Mouse (Mus musculus) small intestine, adult 2 months (tissue): ENCODE measurements around the gene Ccdc92b.

Experiments
- CTCF ChIP-seq: fragments of 200-500 bp; IDR thresholded peaks from 2 replicates; pipeline ENCODE4 v1.5.1; 2012; ENCODE audit warnings: low read depth, mild to moderate bottlenecking, control low read depth, inconsistent platforms, low read length, moderate library complexity, mixed read lengths; ENCODE audit not compliant: insufficient replicate concordance, insufficient read length; ENCODE audit errors: extremely low read depth
- POLR2A ChIP-seq: fragments of 200-500 bp; IDR thresholded peaks from 2 replicates; pipeline ENCODE4 v1.6.1; 2012; ENCODE audit warnings: low read depth, mild to moderate bottlenecking, control low read depth, inconsistent platforms, low read length, moderate library complexity

- TF ChIP-seq CTCF, result no peak
- no peak for TF ChIP-seq POLR2A
These were observed 28.6 kb downstream of the Ccdc92b start for GRCm38 (mm10) chr11:74647966-74648365.
